In genomic region chr11:23259073-23259472, GRCm38 (mm10) we compare ENCODE assay signal across 10 mouse cellular contexts. TPM values are rescaled to one million over a fixed set of nuclear protein-coding genes. Genes with fewer than 3 reads are reported as not detected.
A peak's percentile ranks its signal among the peaks of the same experiment; 100 is the strongest.
DNase-seq lines count a peak whose midpoint lies in the region; ATAC-seq lines count a peak whose summit lies in the region.
"Had no signal": no experiment of that assay in that cellular context is flagged by ENCODE, and none has a peak within 500 bp of the region (broad histone marks: within the 10 kb centered on the region; RNA-seq: fewer than 3 reads in every experiment).

No protein-coding gene starts in this region.

- 93% methylated on average over 4 of the region's 4 CpGs for WGBS in forebrain, embryonic 12.5 days
- WGBS in forebrain, embryonic 16.5 days, result 85% methylated on average over 4 of the region's 4 CpGs
- WGBS in kidney, embryonic 15.5 days, result 89% methylated on average over 4 of the region's 4 CpGs
- 92% methylated on average over 4 of the region's 4 CpGs for WGBS in embryonic facial prominence, embryonic 13.5 days
- 78% methylated on average over 4 of the region's 4 CpGs for WGBS in liver, embryonic 16.5 days (ENCODE audit: insufficient replicate concordance)

- no peak for DNase-seq in kidney, postnatal 4 days
- DNase-seq in right cerebral cortex, postnatal 36 days (ENCODE audit: low spot score in 2 of 2), result no peak
- no peak for DNase-seq in ovary, postnatal 10 days (ENCODE audit: low spot score)
- DNase-seq: cerebellum, postnatal 10 days had no signal

- H3K4me3 ChIP-seq in forebrain, embryonic 12.5 days (replicated peaks), result peak overlapping the region; percentile 7; the same call in 1 of the 2 replicates
- H3K4me3 ChIP-seq in forebrain, embryonic 16.5 days (replicated peaks; ENCODE audit: low read length), result no peak overlapping the region
- peak overlapping the region; percentile 23; the same call in 1 of the 2 replicates for H3K4me3 ChIP-seq in kidney, embryonic 15.5 days (replicated peaks)
- no peak overlapping the region for H3K4me3 ChIP-seq in embryonic facial prominence, embryonic 13.5 days
- H3K4me3 ChIP-seq in liver, embryonic 16.5 days (ENCODE audit: low read depth, low read length), result 0 out of 2 replicates have a peak overlapping the region, but pooled peaks have one; percentile 0
- H3K4me3 ChIP-seq: layer of hippocampus, adult 2 months had no signal

- peaks cover 25% of the 10 kb centered on the region for H3K36me3 ChIP-seq in forebrain, embryonic 12.5 days (replicated peaks)
- peaks cover 4% of the 10 kb centered on the region; the same call in 1 of the 2 replicates for H3K36me3 ChIP-seq in forebrain, embryonic 16.5 days (ENCODE audit: control insufficient read depth, insufficient read depth)
- H3K36me3 ChIP-seq in kidney, embryonic 15.5 days, result peaks cover 34% of the 10 kb centered on the region
- peaks cover 28% of the 10 kb centered on the region for H3K36me3 ChIP-seq in embryonic facial prominence, embryonic 13.5 days
- H3K36me3 ChIP-seq in liver, embryonic 16.5 days (ENCODE audit: control insufficient read depth, insufficient read depth), result peaks cover 24% of the 10 kb centered on the region

- no peaks in the 10 kb centered on the region for H3K9me3 ChIP-seq in forebrain, embryonic 12.5 days
- no peaks in the 10 kb centered on the region for H3K9me3 ChIP-seq in forebrain, embryonic 16.5 days (ENCODE audit: control insufficient read depth, low read length)
- H3K9me3 ChIP-seq in kidney, embryonic 15.5 days (replicated peaks), result no peaks in the 10 kb centered on the region
- H3K9me3 ChIP-seq in embryonic facial prominence, embryonic 13.5 days, result no peaks in the 10 kb centered on the region
- no peaks in the 10 kb centered on the region for H3K9me3 ChIP-seq in liver, embryonic 16.5 days (replicated peaks; ENCODE audit: control insufficient read depth, low read length)

- H3K4me1 ChIP-seq in forebrain, embryonic 12.5 days, result peaks cover 26% of the 10 kb centered on the region
- H3K4me1 ChIP-seq in forebrain, embryonic 16.5 days (replicated peaks; ENCODE audit: control insufficient read depth, insufficient read depth, low read length), result peaks cover 16% of the 10 kb centered on the region
- H3K4me1 ChIP-seq in kidney, embryonic 15.5 days, result peaks cover 30% of the 10 kb centered on the region
- H3K4me1 ChIP-seq in embryonic facial prominence, embryonic 13.5 days, result peaks cover 25% of the 10 kb centered on the region
- peaks cover 38% of the 10 kb centered on the region for H3K4me1 ChIP-seq in liver, embryonic 16.5 days (ENCODE audit: control insufficient read depth, low read depth, low read length)

- H3K27ac ChIP-seq in forebrain, embryonic 12.5 days, result no peak overlapping the region
- H3K27ac ChIP-seq in forebrain, embryonic 16.5 days (ENCODE audit: low read length), result no peak overlapping the region
- no peak overlapping the region for H3K27ac ChIP-seq in kidney, embryonic 15.5 days
- H3K27ac ChIP-seq in embryonic facial prominence, embryonic 13.5 days, result no peak overlapping the region
- H3K27ac ChIP-seq in liver, embryonic 16.5 days (ENCODE audit: low read length), result no peak overlapping the region
- H3K27ac ChIP-seq: layer of hippocampus, adult 2 months had no signal

- ATAC-seq in forebrain, embryonic 12.5 days (ENCODE audit: low FRiP score), result no peak
- no peak for ATAC-seq in forebrain, embryonic 16.5 days
- ATAC-seq in kidney, embryonic 15.5 days (replicated peaks; ENCODE audit: low FRiP score), result no peak
- ATAC-seq in embryonic facial prominence, embryonic 13.5 days (ENCODE audit: insufficient number of reproducible peaks, insufficient read depth, low FRiP score, low TSS enrichment, low read depth), result no peak
- ATAC-seq in liver, embryonic 16.5 days (ENCODE audit: low read depth), result no peak

- H3K27me3 ChIP-seq in forebrain, embryonic 12.5 days, result no peaks in the 10 kb centered on the region
- H3K27me3 ChIP-seq in forebrain, embryonic 16.5 days (replicated peaks; ENCODE audit: control insufficient read depth, insufficient read depth, low read length), result no peaks in the 10 kb centered on the region
- no peaks in the 10 kb centered on the region for H3K27me3 ChIP-seq in kidney, embryonic 15.5 days
- H3K27me3 ChIP-seq in embryonic facial prominence, embryonic 13.5 days, result no peaks in the 10 kb centered on the region
- H3K27me3 ChIP-seq in liver, embryonic 16.5 days (ENCODE audit: control insufficient read depth, insufficient read depth, low read depth, low read length), result no peaks in the 10 kb centered on the region

- no peak overlapping the region for H3K9ac ChIP-seq in forebrain, embryonic 12.5 days
- H3K9ac ChIP-seq in forebrain, embryonic 16.5 days (replicated peaks; ENCODE audit: low read depth, low read length), result no peak overlapping the region
- no peak overlapping the region for H3K9ac ChIP-seq in kidney, embryonic 15.5 days
- no peak overlapping the region for H3K9ac ChIP-seq in embryonic facial prominence, embryonic 13.5 days
- no peak overlapping the region for H3K9ac ChIP-seq in liver, embryonic 16.5 days (ENCODE audit: low read depth, low read length)

- H3K4me2 ChIP-seq in forebrain, embryonic 12.5 days, result peak overlapping the region; percentile 17
- no peak overlapping the region for H3K4me2 ChIP-seq in forebrain, embryonic 16.5 days (ENCODE audit: low read length)
- H3K4me2 ChIP-seq in kidney, embryonic 15.5 days, result peak overlapping the region; percentile 74
- peak overlapping the region; percentile 88 for H3K4me2 ChIP-seq in embryonic facial prominence, embryonic 13.5 days
- peak overlapping the region; percentile 37 for H3K4me2 ChIP-seq in liver, embryonic 16.5 days (ENCODE audit: low read depth, low read length)

RNA-seq across cellular contexts. Expression of gene Xpo1, which starts 3.2 kb away (rescaled TPM):
- 169 and 171 TPM in 2 replicates for polyA plus RNA-seq in forebrain, embryonic 12.5 days (2016; fragmentation: Nextera tagmentation; extraction: Ambion mirVana)
- 92.3 and 105 TPM in 2 replicates for polyA plus RNA-seq in forebrain, embryonic 16.5 days (2015; fragmentation: Nextera tagmentation; extraction: Ambion mirVana)
- polyA plus RNA-seq in kidney, embryonic 15.5 days (2015; fragmentation: Nextera tagmentation; extraction: Ambion mirVana), result 102 and 109 TPM in 2 replicates
- 105 and 111 TPM in 2 replicates for polyA plus RNA-seq in embryonic facial prominence, embryonic 13.5 days (2015; fragmentation: Nextera tagmentation; extraction: Ambion mirVana)
- polyA plus RNA-seq in liver, embryonic 16.5 days (2015; fragmentation: Nextera tagmentation; extraction: Ambion mirVana), result 33.0 and 36.3 TPM in 2 replicates

RNA-seq across cellular contexts. Expression of gene Usp34, which starts 47.6 kb away (rescaled TPM):
- polyA plus RNA-seq in forebrain, embryonic 12.5 days (2016; fragmentation: Nextera tagmentation; extraction: Ambion mirVana), result 30.9 and 32.1 TPM in 2 replicates
- polyA plus RNA-seq in forebrain, embryonic 16.5 days (2015; fragmentation: Nextera tagmentation; extraction: Ambion mirVana), result 34.1 and 35.6 TPM in 2 replicates
- polyA plus RNA-seq in kidney, embryonic 15.5 days (2015; fragmentation: Nextera tagmentation; extraction: Ambion mirVana), result 25.6 and 27.5 TPM in 2 replicates
- 27.9 and 41.1 TPM in 2 replicates for polyA plus RNA-seq in embryonic facial prominence, embryonic 13.5 days (2015; fragmentation: Nextera tagmentation; extraction: Ambion mirVana)
- polyA plus RNA-seq in liver, embryonic 16.5 days (2015; fragmentation: Nextera tagmentation; extraction: Ambion mirVana), result 6.4 and 7.3 TPM in 2 replicates

Comparison
In these comparisons a context has a peak if more than half of its experiments do, and no peak if none do; other contexts are left out.
1. H3K4me3 ChIP-seq: peak in forebrain, embryonic 12.5 days (single experiment), kidney, embryonic 15.5 days (single experiment) and liver, embryonic 16.5 days (single experiment); none in forebrain, embryonic 16.5 days (single experiment) and embryonic facial prominence, embryonic 13.5 days (single experiment).